Mouse (Mus musculus) left cerebral cortex, postnatal 36 days (tissue): Measurements from ENCODE around the gene Msrb1. TPM values are rescaled to one million over a fixed set of nuclear protein-coding genes. Genes with fewer than 3 reads are reported as not detected.
A peak's percentile ranks its signal among the peaks of the same experiment; 100 is the strongest.
"Not testable (repeated sequence)": the region's sequence is repeated elsewhere in the genome, so short reads cannot be mapped to it uniquely, and the experiment has no call there.

Source experiments
- DNase-seq, 2 experiments: peaks; one replicate each; pipeline ENCODE4 v3.0.0; 2021 to 2022; ENCODE audit warnings: low spot score in 2 of 2, mixed read lengths in 1 of 2
- intact Hi-C: fragments of 180-260 bp; cut with DNase I; formaldehyde crosslinking; loops from one replicate; pipeline ENCODE4 v1.15.1; 2025
- total RNA-seq, 2 experiments: library from RNA; stranded (reverse); gene quantifications; 2 replicates each; pipeline ENCODE4 v1.2.3; 2021

The Msrb1 gene
- total RNA-seq, 2 experiments from 2014 or later: 36.4 to 46.7 TPM

GRCm38 (mm10) chr17:24718938-24719337 is 17.5 kb upstream of the Msrb1 start:
- intact Hi-C loops: not testable (repeated sequence)

GRCm38 (mm10) chr17:24719494-24720222 is 16.8 kb upstream of the Msrb1 start:
- DNase-seq: peak; percentile 98 to 99
- intact Hi-C loops: no loop called here

More at GRCm38 (mm10) chr17:24718938-24719337, 17.5 kb upstream of the Msrb1 start:
- not testable (repeated sequence) for DNase-seq

- intact Hi-C loops, DNase-seq: not testable (repeated sequence)
Observed at GRCm38 (mm10) chr17:24720616-24721015, 15.8 kb upstream of the Msrb1 start.

- DNase-seq, intact Hi-C loops: not testable (repeated sequence)
Observed at GRCm38 (mm10) chr17:24721383-24721955, 15.0 kb upstream of the Msrb1 start.

- intact Hi-C loops: no loop called here
- DNase-seq: no peak
Observed at GRCm38 (mm10) chr17:24722220-24722924, 14.1 kb upstream of the Msrb1 start.

- intact Hi-C loops: no loop called here
- DNase-seq: no peak
Observed at GRCm38 (mm10) chr17:24723122-24723880, 13.1 kb upstream of the Msrb1 start.

- intact Hi-C loops: no loop called here
- DNase-seq: no peak
Observed at GRCm38 (mm10) chr17:24723881-24724180, 12.6 kb upstream of the Msrb1 start.

GRCm38 (mm10) chr17:24724184-24724583 is 12.3 kb upstream of the Msrb1 start, which contains the start of gene Ndufb10:
Gene Ndufb10 (minus strand): TSS chr17:24724478.
- peak; percentile 94 to 95 for DNase-seq
- intact Hi-C loops: no loop called here

GRCm38 (mm10) chr17:24725637-24726390 is 10.6 kb upstream of the Msrb1 start:
- intact Hi-C loops: no loop called here
- no peak for DNase-seq

GRCm38 (mm10) chr17:24727618-24728017 is 8.8 kb upstream of the Msrb1 start, which contains the start of gene Rpl3l:
Gene Rpl3l (plus strand): TSS chr17:24727820.
- intact Hi-C loops: no loop called here
- no peak for DNase-seq

GRCm38 (mm10) chr17:24728184-24728583 is 8.3 kb upstream of the Msrb1 start:
- no peak for DNase-seq

GRCm38 (mm10) chr17:24729067-24729466 is 7.4 kb upstream of the Msrb1 start:
- DNase-seq: no peak
- intact Hi-C loops: no loop called here

More at GRCm38 (mm10) chr17:24728184-24728583, 8.3 kb upstream of the Msrb1 start:
- intact Hi-C loops: no loop called here

- no peak for DNase-seq
- intact Hi-C loops: no loop called here
Observed at GRCm38 (mm10) chr17:24730787-24731186, 5.7 kb upstream of the Msrb1 start.

- no peak for DNase-seq
- intact Hi-C loops: no loop called here
Observed at GRCm38 (mm10) chr17:24732233-24732935, 4.1 kb upstream of the Msrb1 start.

GRCm38 (mm10) chr17:24733434-24734050 is 2.9 kb upstream of the Msrb1 start:
- intact Hi-C loops: no loop called here
- no peak for DNase-seq

GRCm38 (mm10) chr17:24734513-24734912 is 1.9 kb upstream of the Msrb1 start:
- no peak for DNase-seq
- intact Hi-C loops: no loop called here

- DNase-seq: no peak
- intact Hi-C loops: no loop called here
Observed at GRCm38 (mm10) chr17:24735446-24735845, 996 bp upstream of the Msrb1 start.

GRCm38 (mm10) chr17:24737135-24737810 is 831 bp downstream of the Msrb1 start:
- DNase-seq: no peak
- intact Hi-C loops: no loop called here
